Mouse (Mus musculus) small intestine, adult 2 months (tissue): ENCODE results near the gene Mark3. TPM values are rescaled to one million over a fixed set of nuclear protein-coding genes. Genes with fewer than 3 reads are reported as not detected.

Experiments
- H3K27ac ChIP-seq: fragments of 200-500 bp; 2 replicates; pipeline ENCODE4 v1.5.1; 2012; ENCODE audit warnings: low read depth, low read length, control low read depth, inconsistent platforms; ENCODE audit not compliant: insufficient read depth
- H3K27me3 ChIP-seq: fragments of 200-500 bp; 2 replicates; pipeline ENCODE4 v1.6.1; 2012; ENCODE audit warnings: mild to moderate bottlenecking, moderate library complexity, low read length, inconsistent platforms; ENCODE audit not compliant: control insufficient read depth, insufficient read depth
- H3K36me3 ChIP-seq: fragments of 200-500 bp; 2 replicates; pipeline ENCODE4 v1.6.1; 2012; ENCODE audit warnings: mild to moderate bottlenecking, low read length, control low read depth, inconsistent platforms; ENCODE audit not compliant: control insufficient read depth, insufficient read depth
- H3K4me1 ChIP-seq: fragments of 200-500 bp; 2 replicates; pipeline ENCODE4 v1.6.1; 2012; ENCODE audit warnings: low read length, inconsistent platforms, mixed read lengths; ENCODE audit not compliant: control insufficient read depth, insufficient read depth, insufficient read length
- H3K4me3 ChIP-seq: fragments of 200-500 bp; 2 replicates; pipeline ENCODE4 v1.5.1; 2012; ENCODE audit warnings: low read depth, mild to moderate bottlenecking, control low read depth, inconsistent platforms, low read length, moderate library complexity
- CTCF ChIP-seq: fragments of 200-500 bp; IDR thresholded peaks from 2 replicates; pipeline ENCODE4 v1.5.1; 2012; ENCODE audit warnings: low read depth, mild to moderate bottlenecking, control low read depth, inconsistent platforms, low read length, moderate library complexity, mixed read lengths; ENCODE audit not compliant: insufficient replicate concordance, insufficient read length; ENCODE audit errors: extremely low read depth
- POLR2A ChIP-seq: fragments of 200-500 bp; IDR thresholded peaks from 2 replicates; pipeline ENCODE4 v1.6.1; 2012; ENCODE audit warnings: low read depth, mild to moderate bottlenecking, control low read depth, inconsistent platforms, low read length, moderate library complexity
- WGBS: fragments of 180-500 bp; shearing (Covaris S2); methylation state at CpG from one replicate; pipeline ENCODE4 v1.1.7; 2018; 5-methylcytosine and 5-hydroxymethylcytosine counted together
- polyA plus RNA-seq: library from polyadenylated mRNA; depleted of rRNA; stranded (reverse); fragments of >200 nt; gene quantifications from 2 replicates; pipeline ENCODE4 v1.2.3, GENCODE M21; 2012

Gene Mark3
- polyA plus RNA-seq, 1 experiment: 19.3 TPM

DNA sequence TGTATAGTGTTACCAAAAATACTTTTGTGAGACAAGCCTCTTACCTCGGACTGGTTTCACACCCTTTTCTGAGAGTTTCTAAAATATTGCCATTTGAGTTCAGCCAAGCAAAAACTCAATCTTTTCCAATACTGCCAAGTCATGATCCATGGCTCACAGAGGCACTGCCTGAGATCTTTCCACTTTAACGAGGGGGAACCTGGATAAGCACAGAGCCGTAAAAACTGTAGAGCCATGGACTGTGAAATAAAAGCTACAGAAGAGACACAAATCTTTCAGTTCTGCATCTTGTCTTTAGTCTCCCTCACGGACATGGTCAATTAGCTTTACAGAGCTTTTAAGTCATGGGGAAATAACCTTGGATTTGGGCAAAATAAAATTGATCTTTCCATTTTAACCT lies 37.6 kb upstream of the Mark3 start:
- Histone ChIP-seq H3K27ac (peak overlapping the region; percentile 36; the same call in 1 of the 2 replicates), H3K27me3 (no peaks in the 10 kb centered on the region), H3K4me1 (peaks cover 2% of the 10 kb centered on the region; the same call in 1 of the 2 replicates), H3K4me3 (no peak overlapping the region), H3K36me3 (peaks cover 22% of the 10 kb centered on the region)
- WGBS: 36% methylated on average over 4 of the region's 4 CpGs
- TF ChIP-seq POLR2A (no peak), CTCF (no peak)

DNA sequence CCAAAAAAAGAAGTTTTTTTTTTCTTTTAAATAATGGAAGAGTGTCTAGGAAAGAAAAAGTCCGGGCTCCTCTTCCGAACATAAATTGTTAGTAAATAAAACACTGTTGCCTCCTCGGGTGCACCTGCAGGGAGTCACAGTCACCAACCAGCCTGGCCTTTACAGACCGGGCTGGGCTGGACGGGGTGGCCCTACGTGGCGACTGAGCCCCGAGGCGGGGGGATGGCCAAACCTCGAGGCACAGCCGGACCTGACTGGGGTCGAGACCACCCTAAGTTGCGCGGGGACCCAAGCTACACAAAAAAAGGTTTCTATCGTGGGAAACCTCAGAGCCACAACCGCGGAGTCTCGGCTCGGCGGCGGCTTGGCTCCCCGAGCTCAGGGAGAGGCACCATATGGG lies 37.0 kb upstream of the Mark3 start:
- H3K36me3 ChIP-seq: peaks cover 26% of the 10 kb centered on the region
- no peak for TF ChIP-seq CTCF
- no peak for TF ChIP-seq POLR2A
- peaks cover 2% of the 10 kb centered on the region; the same call in 1 of the 2 replicates for H3K4me1 ChIP-seq
- WGBS: under 1% methylated on average over 22 of the region's 22 CpGs
- H3K4me3 ChIP-seq: peak overlapping the region; percentile 70
- H3K27me3 ChIP-seq: no peaks in the 10 kb centered on the region
- peak overlapping the region; percentile 73 for H3K27ac ChIP-seq

DNA sequence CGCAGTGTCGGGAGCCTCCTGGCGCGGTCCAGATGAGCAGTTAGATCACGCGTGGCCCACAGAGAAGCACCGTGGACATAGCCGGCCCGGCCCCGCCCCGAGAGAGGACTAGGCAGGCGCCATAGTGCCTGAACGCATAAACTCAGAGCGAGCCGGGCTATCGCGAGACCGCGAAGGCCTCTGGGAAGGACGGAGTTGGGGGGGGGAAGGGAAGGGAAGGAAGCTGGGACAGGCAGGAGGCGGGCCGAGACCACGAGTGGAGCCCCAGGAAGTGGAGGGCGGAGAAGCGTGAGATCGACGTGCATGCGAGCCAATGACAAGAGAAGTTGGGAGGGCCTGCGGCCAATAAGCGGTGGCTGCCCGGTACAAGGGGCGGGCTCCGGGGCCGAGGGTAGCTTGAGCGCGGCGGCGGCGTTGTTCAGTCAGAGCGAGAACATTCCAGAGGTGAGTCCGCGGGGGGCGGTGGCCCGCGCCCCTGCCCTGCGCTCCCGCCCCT lies 36.5 kb upstream of the Mark3 start, which contains the start of gene Eif5:
Eif5 (plus strand) TSS at position 221 of the 496 bp plus-strand sequence.
- no peak for TF ChIP-seq CTCF
- TF ChIP-seq POLR2A: peak; percentile 73
- peak within 1 kb of the TSS; percentile 84 for H3K4me3 ChIP-seq
- peak within 1 kb of the TSS; percentile 74 for H3K27ac ChIP-seq
- H3K4me1 ChIP-seq: peaks cover 2% of the 10 kb centered on the region; the same call in 1 of the 2 replicates
- no peaks in the 10 kb centered on the region for H3K27me3 ChIP-seq
- H3K36me3 ChIP-seq: peaks cover 31% of the 10 kb centered on the region
- under 1% methylated on average over 47 of the region's 47 CpGs for WGBS

DNA sequence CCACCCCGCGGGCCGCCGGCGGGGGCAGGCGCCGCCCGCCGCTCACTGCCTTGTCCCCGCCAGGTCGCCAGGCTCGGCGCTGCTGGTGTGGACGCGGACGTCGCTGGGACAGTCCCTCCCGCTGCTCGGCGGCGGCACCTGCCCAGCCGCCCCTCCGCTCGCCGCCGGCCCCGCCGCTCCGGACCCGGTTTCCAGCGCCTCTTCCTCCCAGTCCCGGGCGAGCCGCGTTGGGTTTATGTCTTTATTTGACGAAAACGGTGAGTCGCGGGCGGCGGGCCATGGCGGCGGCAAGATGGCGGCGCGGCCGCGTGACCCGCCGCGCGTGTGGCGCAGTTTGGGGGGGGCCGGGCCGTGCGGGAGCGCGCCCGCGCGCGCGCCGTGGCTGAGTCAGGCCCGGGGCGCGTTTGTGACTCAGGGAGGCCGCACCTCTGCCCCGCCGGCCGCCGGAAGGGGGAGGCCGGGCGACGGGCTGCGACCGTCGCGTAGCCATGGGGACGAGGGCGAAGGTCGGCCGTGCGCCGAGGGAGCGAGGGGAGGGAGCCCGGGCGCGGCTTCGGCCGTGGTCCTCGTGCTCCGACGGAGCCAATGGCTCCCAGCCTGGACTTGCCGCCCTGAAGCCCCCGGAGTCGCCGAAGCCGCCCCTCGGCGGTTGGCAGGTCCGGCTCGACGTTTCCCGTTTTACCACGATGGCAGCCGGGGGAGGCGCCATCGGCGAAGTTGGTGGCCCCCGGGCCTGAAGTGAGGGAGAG lies 35.9 kb upstream of the Mark3 start:
- H3K27ac ChIP-seq: peak overlapping the region; percentile 74
- TF ChIP-seq POLR2A: no peak
- no peak for TF ChIP-seq CTCF
- H3K4me3 ChIP-seq: peak overlapping the region; percentile 84
- peaks cover 35% of the 10 kb centered on the region for H3K36me3 ChIP-seq
- no peaks in the 10 kb centered on the region for H3K27me3 ChIP-seq
- 1% methylated on average over 105 of the region's 111 CpGs for WGBS
- H3K4me1 ChIP-seq: peaks cover 2% of the 10 kb centered on the region; the same call in 1 of the 2 replicates

DNA sequence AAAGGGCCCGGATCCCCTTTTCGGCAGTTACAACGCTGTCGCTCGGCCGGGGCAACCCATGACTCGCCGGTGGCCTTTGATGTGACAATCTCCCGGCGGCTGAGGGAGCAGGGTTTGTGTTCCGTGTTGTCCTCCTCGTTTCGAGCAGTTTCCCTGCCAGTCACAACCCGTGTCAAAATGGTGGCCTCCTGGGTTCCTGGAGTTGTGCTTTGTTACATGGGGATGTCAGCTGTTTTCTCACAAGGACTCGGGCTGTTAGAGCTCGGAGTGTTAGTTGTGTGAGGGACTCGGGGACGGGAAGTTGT lies 35.3 kb upstream of the Mark3 start:
- Histone ChIP-seq H3K36me3 (peaks cover 41% of the 10 kb centered on the region), H3K27ac (peak overlapping the region; percentile 51), H3K4me1 (peaks cover 2% of the 10 kb centered on the region; the same call in 1 of the 2 replicates), H3K27me3 (no peaks in the 10 kb centered on the region), H3K4me3 (peak overlapping the region; percentile 84)
- no peak for TF ChIP-seq CTCF
- TF ChIP-seq POLR2A: no peak
- WGBS: under 1% methylated on average over 18 of the region's 18 CpGs

DNA sequence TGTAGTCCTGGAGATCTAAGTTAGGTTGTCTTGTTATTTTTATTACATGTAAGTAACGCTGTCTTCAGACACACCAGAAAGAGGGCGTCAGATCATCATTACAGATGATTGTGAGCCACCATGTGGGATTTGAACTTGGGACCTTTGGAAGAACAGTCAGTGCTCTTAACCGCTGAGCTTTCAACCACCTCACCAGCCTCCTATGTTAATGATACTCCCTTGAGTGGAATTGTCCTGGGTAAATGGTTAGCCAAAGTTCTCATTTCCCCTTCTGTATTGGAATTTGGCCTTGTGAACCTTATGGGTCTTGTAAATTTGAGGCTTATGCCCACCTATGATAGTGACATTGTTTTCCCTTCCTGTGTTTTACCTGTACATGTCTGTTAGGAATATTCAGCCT lies 27.3 kb upstream of the Mark3 start:
- Histone ChIP-seq H3K36me3 (peaks cover 41% of the 10 kb centered on the region), H3K27me3 (no peaks in the 10 kb centered on the region), H3K4me1 (no peaks in the 10 kb centered on the region), H3K27ac (no peak overlapping the region), H3K4me3 (no peak overlapping the region)
- 64% methylated on average over 3 of the region's 3 CpGs for WGBS
- TF ChIP-seq POLR2A (no peak), CTCF (no peak)

DNA sequence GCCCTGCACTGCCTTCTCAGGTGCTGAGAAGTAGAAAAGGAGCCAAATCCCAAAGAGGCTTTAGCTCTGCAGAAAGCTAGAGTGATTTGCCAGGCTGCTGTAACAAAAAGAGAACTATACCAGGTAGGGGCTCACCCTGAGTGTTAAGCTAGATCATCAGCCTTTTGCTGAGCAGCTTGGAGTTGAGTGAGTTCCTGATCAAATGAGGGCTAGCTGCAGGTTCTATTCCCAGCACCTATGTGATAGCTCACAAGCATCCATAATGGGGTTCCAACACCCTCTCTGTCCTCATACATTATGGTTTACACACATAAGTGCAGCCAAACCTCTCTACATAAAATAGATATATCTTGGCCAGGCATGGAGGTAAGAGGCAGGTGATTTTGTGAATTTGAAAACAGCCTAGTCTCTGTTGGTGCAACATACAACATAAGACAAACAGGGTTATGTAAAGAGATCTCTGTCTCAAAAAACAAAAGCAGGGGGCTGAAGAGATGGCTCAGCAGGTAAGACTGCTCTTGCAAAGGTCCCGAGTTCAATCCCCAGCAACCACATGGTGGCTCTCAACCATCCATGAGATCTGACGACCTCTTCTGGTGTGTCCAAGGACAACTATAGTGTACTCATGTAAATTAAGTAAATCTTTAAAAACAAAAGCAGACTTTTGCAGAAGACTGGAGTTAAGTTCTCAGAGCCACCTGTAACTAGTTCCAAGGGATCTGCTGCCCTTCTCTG lies 25.6 kb upstream of the Mark3 start:
- H3K4me3 ChIP-seq: no peak overlapping the region
- H3K27ac ChIP-seq: no peak overlapping the region; the same call in 1 of the 2 replicates
- WGBS: 57% methylated on average over 2 of the region's 2 CpGs

More for the DNA sequence above, 25.6 kb upstream of the Mark3 start:
- Histone ChIP-seq H3K27me3 (no peaks in the 10 kb centered on the region), H3K36me3 (peaks cover 27% of the 10 kb centered on the region), H3K4me1 (no peaks in the 10 kb centered on the region)
- TF ChIP-seq CTCF (no peak), POLR2A (no peak)
